Mouse (Mus musculus) erythroblast, embryonic 14.5 days (primary cell): Measurements from ENCODE around the gene Lurap1l.

Experiments used
- GATA1 ChIP-seq: IDR thresholded peaks from 2 replicates; pipeline ENCODE4 v1.6.1; 2012; ENCODE audit warnings: low read length, inconsistent platforms, mixed read lengths
- TAL1 ChIP-seq: IDR thresholded peaks from 3 replicates; pipeline ENCODE4 v1.6.1; 2012; ENCODE audit warnings: low read length, inconsistent platforms, mixed read lengths

- TF ChIP-seq TAL1: no peak
- TF ChIP-seq GATA1: no peak
These were observed 35.4 kb upstream of the Lurap1l start for GRCm38 (mm10) chr4:80875055-80875454.
